Mouse (Mus musculus): ENCODE results near the gene Bace1. TPM values are rescaled to one million over a fixed set of nuclear protein-coding genes. Genes with fewer than 3 reads are reported as not detected.

The Bace1 gene
- total RNA-seq (2021) = 10 to 100 TPM; 94.6 to 96.2 TPM

DNA sequence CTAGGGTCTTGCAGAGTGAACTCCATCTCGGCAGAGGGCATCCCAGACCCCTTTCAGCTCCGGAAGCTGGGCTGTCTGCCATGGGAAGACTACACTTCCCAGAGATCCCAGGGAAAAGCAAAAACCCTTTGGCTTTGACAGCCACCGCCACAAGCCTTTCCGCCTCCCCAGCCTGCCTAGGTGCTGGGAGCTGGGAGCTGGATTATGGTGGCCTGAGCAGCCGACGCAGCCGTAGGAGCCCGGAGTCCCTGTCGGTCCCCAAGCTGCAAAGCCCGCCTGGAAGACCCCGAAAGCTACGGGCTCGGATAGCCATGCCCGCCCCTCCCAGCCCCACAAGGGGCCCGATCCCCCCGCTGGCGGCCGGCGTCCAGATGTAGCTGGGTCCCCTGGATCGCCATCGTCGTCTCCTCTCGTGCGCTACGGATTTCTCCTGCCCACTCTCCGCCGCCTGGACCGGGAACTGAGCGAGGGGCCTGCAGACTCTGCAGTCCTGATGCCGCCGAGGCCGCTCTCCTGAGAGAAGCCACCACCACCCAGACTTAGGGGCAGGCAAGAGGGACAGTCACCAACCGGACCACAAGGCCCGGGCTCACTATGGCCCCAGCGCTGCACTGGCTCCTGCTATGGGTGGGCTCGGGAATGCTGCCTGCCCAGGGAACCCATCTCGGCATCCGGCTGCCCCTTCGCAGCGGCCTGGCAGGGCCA lies at the start of gene Bace1:
Gene Bace1, plus strand, starts transcription at position 147 of the 705 bp plus-strand sequence.
- DNase-seq (ENCODE audit: low spot score in 2 of 2) = peak; percentile 87 to 95
- intact Hi-C loops (cut with DNase I) = loop anchor here (5.0 kb wide), 1 partner anchor 69 kb away; the partner anchor contains the start of genes Pcsk7 and Rnf214

DNA sequence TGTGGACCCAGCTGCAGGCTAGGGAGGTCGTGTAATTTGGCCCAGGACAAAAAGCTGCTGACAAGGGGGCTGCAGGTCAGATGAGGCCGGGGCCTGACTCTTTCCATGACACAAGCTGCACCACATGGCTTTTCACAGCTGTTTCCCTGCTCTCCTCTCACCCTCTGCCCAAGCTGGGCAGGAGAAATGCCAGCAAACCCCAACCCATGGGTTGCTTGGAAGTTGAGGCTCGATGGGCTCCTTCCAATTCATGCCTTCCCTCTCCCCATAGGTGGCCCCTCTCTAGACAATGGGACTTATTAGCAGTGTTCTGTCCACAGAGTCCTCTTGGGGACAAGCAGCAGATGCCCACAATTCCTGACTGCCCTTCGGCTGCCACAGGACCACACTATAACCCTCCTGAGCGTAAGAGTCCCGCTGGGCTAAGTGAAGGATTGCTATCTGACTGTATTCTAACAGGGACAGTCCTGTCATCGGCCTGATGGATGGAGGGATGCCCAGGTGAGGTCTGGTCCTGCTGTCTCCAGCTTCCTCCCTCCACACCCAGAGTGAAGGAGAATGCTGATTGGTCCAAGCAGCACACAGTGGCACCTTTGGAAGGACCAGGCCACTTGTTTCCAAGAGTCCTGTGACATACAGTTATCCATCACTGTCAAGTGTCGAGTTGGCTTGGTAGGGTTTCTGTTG lies 46.8 kb upstream of the Bace1 start:
- DNase-seq (ENCODE audit: low spot score in 2 of 2) = no peak
- intact Hi-C loops (cut with DNase I) = no loop called here

DNA sequence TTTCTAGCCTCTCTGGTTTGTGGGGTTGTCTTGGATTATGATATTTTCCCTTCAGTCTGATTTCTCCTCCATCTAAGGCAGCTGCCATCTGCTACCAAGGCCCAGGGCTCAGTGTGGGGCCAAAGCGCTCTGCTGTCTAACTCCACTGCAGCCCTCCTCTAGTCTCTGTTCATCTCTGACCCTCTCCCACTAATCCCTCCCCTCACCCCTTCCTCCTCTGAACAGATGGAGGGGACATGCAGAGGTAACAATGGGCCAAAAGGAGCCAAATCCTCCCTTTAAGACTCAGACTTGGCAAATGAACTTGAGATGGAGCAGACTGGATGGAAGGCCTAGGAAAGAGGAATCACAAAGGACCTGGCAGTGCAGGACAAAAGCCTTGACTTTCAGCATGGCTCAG lies 46.1 kb upstream of the Bace1 start:
- intact Hi-C loops (cut with DNase I) = no loop called here
- DNase-seq (ENCODE audit: low spot score in 2 of 2) = no peak

DNA sequence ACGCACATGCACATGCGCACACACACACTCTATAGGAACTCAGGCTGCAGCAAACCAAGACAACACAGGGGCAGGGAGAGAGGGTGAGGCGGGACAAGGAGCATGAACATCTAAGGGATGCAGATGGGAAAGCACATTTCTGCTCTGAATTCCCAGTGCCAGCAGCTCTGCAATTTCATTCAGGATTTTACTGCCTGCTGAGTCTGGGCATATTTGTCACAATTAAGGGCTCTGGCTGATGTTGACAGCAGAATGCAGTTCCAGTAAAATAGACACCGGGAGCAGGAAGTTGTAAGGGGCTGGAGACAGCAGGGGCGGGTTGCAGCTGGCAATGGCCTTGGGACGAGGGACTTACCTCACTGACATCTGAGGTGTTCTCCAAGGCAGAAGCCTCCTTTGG lies 44.7 kb upstream of the Bace1 start:
- intact Hi-C loops (cut with DNase I) = no loop called here

DNA sequence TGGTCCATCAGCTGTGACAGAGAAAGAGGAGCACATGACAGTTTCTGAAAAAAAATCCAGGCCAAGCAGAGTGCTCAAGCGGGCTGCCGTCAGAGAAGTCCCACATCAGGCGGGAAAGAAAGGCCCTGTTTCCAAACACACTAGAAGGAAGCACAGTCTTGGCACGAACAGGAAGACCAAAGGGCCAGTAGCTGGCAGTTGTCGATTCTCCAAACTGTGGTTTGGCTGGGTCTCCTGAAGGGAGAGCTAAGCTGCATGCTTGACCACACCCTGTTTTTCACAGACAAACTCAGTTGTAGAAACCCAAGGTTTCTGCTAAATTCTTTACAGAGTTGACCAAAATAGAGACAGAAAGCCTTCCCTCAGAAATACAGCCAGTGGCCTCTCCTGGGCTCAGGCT lies 42.7 kb upstream of the Bace1 start:
- intact Hi-C loops (cut with DNase I) = no loop called here
- no peak for DNase-seq (ENCODE audit: low spot score in 2 of 2)

More for the DNA sequence above, 44.7 kb upstream of the Bace1 start:
- DNase-seq (ENCODE audit: low spot score in 2 of 2) = no peak

DNA sequence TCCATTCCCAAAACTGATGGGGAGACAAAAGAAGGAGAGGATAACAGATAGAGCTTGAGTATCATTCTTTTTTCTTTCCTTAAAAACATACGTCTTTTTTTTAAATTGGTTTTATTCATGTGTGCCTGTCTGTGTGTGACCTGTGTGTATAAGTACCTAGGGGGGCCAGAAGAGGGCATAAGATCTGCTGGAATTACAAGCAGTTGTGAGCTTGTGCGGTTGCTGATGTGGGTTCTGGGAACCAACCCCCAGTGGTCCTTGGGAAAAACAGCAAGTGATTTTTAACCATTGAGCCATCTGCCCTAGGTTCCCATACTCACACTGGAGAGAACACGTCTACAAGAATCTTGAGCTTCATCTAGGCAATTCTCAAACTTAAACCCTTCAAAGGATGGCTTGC lies 41.1 kb upstream of the Bace1 start:
- intact Hi-C loops (cut with DNase I) = no loop called here
- DNase-seq (ENCODE audit: low spot score in 2 of 2) = no peak

DNA sequence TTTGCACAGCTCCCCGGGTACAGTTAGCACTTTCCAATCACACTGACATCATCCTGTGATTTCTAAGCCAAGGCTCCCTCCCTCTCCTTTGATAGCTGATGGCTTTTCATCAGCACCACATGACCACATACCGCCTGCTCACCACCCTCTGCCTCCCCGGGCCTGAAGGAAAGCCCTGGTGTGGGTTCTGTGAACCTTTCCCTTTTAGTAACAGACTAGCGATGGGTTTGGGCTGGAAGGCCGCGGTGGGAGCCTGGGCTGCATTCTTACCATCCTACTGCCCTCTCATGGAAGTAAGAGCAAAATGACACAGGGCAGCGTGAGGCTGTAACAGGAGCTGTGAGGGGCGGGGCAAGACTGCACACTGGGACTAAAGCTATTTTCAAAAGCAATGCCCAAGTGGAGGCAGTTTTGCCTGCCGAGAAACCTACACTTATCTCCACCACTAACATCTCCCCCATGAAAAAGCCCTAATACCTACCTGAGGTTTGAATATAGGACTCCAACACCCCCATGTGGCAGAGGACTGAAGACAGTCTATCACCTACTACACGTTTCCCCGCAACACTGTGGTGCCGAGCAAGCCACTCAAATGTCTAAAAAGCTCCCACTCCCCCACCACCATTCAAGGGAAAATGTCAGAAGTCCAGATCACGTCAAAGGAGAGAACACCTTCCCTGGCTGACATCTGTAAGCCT lies 39.8 kb upstream of the Bace1 start:
- DNase-seq (ENCODE audit: low spot score in 2 of 2) = peak; percentile 30 to 32
- intact Hi-C loops (cut with DNase I) = no loop called here

DNA sequence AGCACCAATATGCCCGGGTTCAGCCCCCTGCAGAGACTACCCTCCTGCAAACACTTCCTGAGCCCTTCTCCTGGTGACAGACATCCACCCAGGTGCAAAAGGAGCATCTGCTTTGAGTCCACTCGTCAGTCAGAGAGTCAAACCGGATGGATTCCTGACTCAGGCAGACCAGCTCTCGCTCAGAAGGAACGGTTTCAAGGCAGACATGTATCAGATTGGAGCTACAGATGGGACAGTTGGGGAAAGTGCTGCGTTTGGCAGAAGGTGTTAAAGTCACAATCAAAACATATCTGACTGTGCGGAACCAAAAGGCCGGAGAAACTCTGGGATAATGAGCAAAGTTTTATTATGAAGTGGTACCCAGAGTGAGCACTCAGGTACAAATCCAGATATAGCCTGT lies 39.0 kb upstream of the Bace1 start:
- intact Hi-C loops (cut with DNase I) = no loop called here
- no peak for DNase-seq (ENCODE audit: low spot score in 2 of 2)

DNA sequence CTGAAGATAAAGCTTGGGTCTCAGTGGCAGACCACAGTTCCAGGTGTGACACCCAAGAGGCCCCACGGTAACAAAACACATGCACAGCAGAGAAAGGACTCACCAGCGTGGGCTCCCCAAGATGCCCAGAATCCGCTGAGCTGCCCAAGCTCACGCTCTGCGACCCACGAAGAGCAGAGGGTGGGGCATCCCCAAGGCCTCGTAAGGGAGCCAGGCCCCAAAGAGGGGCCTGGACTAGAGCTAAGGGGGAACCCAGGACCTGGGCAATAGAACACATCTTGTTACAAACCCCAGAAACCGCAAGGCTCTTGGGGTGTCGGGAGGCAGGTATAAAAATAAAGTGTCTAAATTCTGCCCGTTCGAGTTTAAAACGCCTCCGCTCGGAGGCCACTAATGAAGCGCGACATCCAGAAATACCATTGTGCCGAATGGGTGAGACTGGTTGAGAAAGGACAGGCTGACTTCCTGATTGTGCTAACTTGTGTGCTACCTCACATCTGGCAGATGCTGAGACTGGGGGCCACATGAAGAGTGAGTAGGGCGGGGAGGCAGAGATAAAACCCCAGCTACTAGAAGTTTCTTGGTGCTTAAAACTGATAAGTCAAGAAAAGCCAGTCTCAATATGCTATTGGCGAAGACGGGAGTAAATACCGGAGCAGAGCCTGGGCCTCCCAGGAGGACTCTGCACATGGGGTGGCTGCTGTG lies 35.2 kb upstream of the Bace1 start:
- intact Hi-C loops (cut with DNase I) = no loop called here
- no peak for DNase-seq (ENCODE audit: low spot score in 2 of 2)

DNA sequence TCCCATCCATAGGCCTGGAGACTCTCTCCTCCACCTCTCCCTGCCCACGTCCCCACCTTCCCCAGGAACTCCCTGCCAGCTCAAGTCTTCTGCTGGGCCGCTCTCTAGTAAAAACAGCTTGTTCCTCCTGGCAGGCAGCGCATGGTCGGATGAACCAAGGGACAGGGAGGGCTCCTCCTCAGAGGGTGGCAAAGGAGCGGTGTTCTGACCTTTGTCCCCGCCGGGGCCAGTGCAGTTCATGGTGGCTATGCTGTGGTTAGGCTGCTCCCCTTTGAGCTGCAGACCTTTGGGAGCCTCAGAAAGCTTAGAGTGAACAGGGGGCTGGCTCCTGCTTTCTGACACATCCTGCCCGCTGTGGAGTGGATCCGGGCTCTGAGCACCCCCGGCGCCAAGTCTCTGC lies 31.5 kb upstream of the Bace1 start:
- intact Hi-C loops (cut with DNase I) = no loop called here
- DNase-seq (ENCODE audit: low spot score in 2 of 2) = no peak

DNA sequence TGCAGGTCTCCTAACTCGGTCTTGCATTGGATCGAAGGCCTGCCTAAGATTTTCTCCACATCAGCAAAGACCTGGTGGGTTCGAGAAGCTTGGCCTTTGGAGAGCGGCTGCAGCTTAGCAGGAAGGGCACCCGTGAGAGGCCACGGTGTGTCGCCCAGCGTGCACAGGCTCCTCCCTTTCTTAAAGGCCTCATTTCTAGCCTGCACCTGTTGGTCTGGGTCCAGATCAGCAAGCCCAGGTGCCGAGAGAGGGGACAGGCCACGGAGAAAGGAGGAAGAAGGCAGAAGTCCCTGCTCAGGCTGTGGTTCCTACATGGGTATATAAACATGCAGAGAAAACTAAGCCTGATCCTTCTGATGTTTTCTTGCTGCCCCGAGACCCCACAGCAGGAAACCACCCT lies 31.0 kb upstream of the Bace1 start:
- DNase-seq (ENCODE audit: low spot score in 2 of 2) = no peak
- intact Hi-C loops (cut with DNase I) = no loop called here

DNA sequence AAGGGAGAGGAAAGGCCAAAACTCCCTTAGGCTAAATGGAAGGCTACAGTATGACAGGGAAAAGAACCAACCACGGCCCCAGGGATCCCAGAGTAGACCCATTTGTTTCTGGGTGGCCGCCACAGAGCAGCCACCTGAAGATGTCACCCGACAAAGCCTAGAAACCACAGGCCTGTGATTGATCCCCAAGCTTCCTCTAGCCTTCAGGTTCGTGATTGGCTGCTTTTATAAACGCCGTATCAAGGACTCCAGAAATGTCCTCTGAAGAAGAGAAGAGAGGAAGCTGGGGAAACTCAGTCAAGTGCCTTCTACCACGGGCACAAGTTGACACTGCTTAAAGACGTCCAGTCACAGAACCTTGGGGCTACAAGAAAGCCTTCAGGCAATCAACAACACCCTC lies 30.6 kb upstream of the Bace1 start:
- DNase-seq (ENCODE audit: low spot score in 2 of 2) = no peak
- intact Hi-C loops (cut with DNase I) = no loop called here

DNA sequence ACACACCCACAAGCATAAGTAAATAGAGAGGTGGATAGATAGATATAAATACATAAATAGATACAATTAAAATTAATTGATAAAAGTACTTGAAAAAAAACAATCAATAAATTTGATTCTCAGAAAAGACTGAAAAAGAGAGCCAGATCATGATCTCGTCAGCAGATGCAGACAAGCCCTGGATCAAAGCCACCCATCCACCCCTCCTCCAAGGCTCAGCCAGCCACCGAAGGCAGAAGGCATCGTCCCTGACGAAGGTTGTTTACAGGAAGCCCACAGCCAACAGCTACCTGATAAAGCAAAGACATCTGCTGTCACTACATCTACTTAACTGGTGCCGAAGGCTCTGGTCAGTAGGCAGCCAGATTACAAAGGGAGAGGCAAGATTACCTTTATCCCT lies 26.4 kb upstream of the Bace1 start:
- intact Hi-C loops (cut with DNase I) = no loop called here
- no peak for DNase-seq (ENCODE audit: low spot score in 2 of 2)

DNA sequence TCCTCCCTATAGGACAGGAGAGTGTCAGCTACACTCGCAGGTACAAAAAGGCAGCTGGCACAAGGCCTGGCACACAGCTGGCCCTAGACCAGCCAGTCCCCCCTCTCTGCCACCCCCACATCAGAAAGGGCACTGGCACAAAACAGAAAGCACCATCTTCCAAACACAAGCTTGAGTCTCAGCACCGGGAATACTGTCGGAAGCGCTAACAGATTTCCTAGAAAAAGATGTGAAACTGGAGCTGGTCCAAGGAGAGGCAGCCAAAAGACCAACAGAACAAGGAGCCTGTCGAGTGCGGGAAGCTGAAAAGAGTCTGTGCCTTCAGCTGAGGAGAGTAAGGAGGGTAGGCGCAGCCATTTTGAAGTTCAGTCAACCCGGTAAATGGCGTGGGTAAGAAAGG lies 23.3 kb upstream of the Bace1 start:
- peak; percentile 49 to 70 for DNase-seq (ENCODE audit: low spot score in 2 of 2)
- intact Hi-C loops (cut with DNase I) = no loop called here

DNA sequence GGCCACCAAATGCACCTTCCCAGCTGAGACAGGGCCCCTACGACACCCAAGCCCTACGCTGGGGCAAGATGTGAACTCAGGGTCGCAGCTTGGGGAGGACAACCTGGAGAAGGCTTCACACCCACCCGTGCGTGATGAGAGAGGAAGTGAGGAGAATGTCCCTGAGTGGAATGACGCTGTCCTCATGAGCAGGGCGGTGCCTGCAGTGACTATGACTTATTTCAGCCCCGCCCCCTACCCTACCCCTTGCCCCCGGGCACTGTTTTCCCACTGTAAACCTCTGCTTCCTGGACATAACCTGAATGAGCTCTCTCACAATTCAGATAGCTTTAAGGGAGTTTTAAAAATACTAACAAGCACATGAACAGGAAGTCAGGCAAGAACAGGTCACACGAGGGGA lies 22.9 kb upstream of the Bace1 start:
- intact Hi-C loops (cut with DNase I) = no loop called here
- no peak for DNase-seq (ENCODE audit: low spot score in 2 of 2)

DNA sequence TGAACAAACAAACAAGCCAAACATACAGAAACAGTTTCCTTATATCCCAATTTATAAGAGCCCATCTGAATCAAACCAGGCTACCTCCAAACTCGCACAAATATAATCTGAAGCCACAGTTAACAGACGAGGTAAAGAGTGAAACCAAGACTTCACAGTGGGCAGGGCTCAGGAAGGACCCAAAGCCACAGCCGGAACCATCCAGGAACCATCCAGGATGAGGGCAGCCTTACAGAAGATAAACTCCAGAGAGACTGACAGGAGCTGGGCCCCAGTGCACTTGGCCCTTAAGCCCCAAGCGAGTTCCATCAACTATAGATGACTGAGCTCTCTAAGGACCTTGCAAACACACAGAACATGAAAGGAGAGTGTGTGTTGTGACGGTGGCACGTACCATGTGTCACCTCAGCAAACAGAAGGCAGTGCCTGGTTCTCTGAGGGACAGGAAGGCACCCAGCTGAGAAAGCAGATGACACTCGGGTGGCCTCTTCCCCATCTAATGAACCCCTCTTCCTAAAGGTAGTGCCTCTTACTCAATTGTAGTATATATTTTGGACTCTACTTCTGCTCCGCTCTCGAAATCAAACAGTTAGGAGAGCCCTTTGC lies 19.9 kb upstream of the Bace1 start:
- intact Hi-C loops (cut with DNase I) = no loop called here
- DNase-seq (ENCODE audit: low spot score in 2 of 2) = no peak

DNA sequence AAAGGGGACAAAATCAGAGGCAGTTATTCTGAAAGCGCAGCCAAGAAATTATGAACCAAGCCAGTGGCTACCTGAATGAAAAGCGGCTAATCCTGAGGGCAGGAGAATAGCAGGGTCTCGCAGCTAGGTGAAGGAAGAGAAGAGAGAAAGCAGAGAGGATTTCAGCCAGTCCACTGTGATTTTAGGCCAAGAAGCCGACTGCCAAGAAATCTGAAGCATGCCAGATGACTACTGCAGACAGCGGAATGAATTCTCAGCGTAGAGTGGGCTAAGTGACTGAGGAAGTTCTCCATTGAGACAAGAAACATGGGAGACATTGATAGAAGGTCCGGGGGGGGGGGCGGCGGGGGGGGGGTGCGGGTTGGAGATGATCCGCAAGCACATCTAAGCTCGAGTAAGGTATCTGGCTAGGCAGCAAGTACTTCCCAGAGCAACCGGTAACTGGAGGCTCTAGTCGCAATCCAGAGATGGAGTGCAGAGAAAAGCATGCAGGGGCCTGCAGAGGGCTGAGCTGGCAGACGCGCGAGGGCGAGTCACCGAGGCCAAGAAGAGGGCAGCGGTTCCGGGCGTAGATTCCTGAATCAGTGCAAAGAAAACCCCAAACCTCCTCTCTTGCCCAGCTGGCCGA lies 10.6 kb upstream of the Bace1 start:
- intact Hi-C loops (cut with DNase I) = loop anchor here (10.0 kb wide), 1 partner anchor 413 kb away; no protein-coding TSS in a partner anchor
- DNase-seq (ENCODE audit: low spot score in 2 of 2) = no peak

DNA sequence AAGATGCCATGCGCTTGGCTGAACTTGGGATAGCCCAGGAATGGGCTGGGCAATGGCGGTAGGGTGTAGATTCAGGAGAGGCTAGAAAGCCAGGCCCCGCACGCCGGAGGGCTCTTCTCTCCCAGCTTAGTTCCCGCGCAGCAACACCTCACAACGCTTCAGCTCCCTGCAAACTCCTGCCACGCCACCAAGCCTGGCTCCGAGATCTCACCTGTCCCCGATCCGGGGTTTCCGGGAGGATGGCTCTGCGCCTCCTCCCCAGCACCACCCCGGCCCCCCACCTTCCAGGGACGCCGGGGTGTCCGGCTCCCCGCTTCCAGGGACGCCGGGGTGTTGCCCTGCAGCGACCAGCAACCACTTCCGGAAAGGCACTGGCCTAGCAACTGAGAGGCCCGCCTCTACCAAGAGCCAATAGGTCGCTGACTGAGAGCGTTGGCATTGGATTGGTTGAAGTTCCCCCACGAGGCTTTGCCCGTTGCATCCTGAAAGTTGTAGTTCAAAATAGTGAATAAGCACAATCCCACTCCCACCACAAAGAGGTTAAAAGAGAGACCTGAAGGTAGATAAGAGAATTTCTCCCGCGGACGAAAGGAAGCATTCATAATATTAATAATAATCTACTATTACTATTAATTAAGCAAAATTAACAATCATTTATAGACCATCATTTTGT lies 10.0 kb upstream of the Bace1 start, which contains the start of gene Cep164:
Gene Cep164, minus strand, starts transcription at position 401 of the 673 bp plus-strand sequence.
- intact Hi-C loops (cut with DNase I) = loop anchor here (10.0 kb wide), 1 partner anchor 414 kb away; no protein-coding TSS in a partner anchor
- DNase-seq (ENCODE audit: low spot score in 2 of 2) = peak; percentile 90 to 95

DNA sequence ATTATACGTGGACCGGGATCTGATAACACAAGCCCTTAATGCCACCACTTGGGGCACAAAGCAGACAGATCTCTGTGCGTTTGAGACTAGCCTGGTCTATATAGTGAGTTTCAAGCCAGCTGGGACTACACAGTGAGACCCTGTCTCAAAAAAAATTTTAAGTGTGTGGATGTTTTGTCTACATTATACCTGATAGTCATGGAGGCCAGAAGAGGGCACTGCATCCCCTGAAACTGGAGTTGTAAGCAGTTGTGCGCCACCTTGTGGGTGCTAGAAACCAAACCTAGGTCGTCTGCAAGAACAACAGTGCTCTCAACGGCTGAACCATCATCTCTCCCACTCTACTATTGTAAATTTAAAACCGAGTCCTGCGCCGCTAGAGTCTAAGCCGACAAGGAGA lies 9.3 kb upstream of the Bace1 start:
- intact Hi-C loops (cut with DNase I) = loop anchor here (10.0 kb wide), 1 partner anchor 414 kb away; no protein-coding TSS in a partner anchor

More for the DNA sequence above, 9.3 kb upstream of the Bace1 start:
- DNase-seq (ENCODE audit: low spot score in 2 of 2) = peak; percentile 66 to 76

Data from left cerebral cortex, postnatal 25 days (tissue).